Mouse (Mus musculus) hindbrain, postnatal 0 days (tissue): Measurements from ENCODE around the gene Bcam. TPM values are rescaled to one million over a fixed set of nuclear protein-coding genes. Genes with fewer than 3 reads are reported as not detected.

Source experiments
- ATAC-seq: fragments of 200-750 bp; cut with Nextera tagmentation; 2 replicates; pipeline ENCODE4 v1.8.0; 2017; ENCODE audit warnings: mild to moderate bottlenecking, moderate TSS enrichment, moderate library complexity
- DNase-seq: peaks from one replicate; pipeline ENCODE4 v3.0.0-alpha.2; 2015; ENCODE audit warnings: low spot score
- H3K27ac ChIP-seq: fragments of 300-500 bp; sonication (generic); 2 replicates; pipeline ENCODE4 v1.5.1; 2014; ENCODE audit warnings: mild to moderate bottlenecking
- H3K27me3 ChIP-seq: fragments of 300-500 bp; sonication (generic); 2 replicates; pipeline ENCODE4 v1.6.1; 2014; ENCODE audit warnings: low read length, mixed read lengths; ENCODE audit not compliant: insufficient read depth
- H3K36me3 ChIP-seq: fragments of 300-500 bp; sonication (generic); 2 replicates; pipeline ENCODE4 v1.6.1; 2014; ENCODE audit warnings: low read length, mixed read lengths; ENCODE audit not compliant: insufficient read depth
- H3K4me1 ChIP-seq: fragments of 300-500 bp; sonication (generic); 2 replicates; pipeline ENCODE4 v1.6.1; 2014; ENCODE audit warnings: antibody characterized with exemption, low read length, mixed read lengths; ENCODE audit not compliant: insufficient read depth
- H3K4me2 ChIP-seq: fragments of 300-500 bp; sonication (generic); 2 replicates; pipeline ENCODE4 v1.6.1; 2014; ENCODE audit warnings: low read depth, mild to moderate bottlenecking, low read length, moderate library complexity, mixed read lengths
- H3K4me3 ChIP-seq: fragments of 300-500 bp; sonication (generic); 2 replicates; pipeline ENCODE4 v1.5.1; 2014; ENCODE audit warnings: low read length
- H3K9ac ChIP-seq: fragments of 300-500 bp; sonication (generic); replicated peaks from 2 replicates; pipeline ENCODE4 v1.6.1; 2014; ENCODE audit warnings: mild to moderate bottlenecking, low read length, moderate library complexity, mixed read lengths
- H3K9me3 ChIP-seq: fragments of 300-500 bp; sonication (generic); 2 replicates; pipeline ENCODE4 v1.6.1; 2016; ENCODE audit warnings: low read length, mixed read lengths
- CTCF ChIP-seq: IDR thresholded peaks from 2 replicates; pipeline ENCODE4 v1.5.1; 2016; ENCODE audit warnings: antibody characterized with exemption, control low read depth, low read depth
- WGBS: fragments of 180-500 bp; shearing (Covaris S2); extraction: QIAGEN DNeasy Blood & Tissue Kit; methylation state at CpG from one replicate; pipeline ENCODE4 v1.1.7; 2014; 5-methylcytosine and 5-hydroxymethylcytosine counted together
- polyA plus RNA-seq: library from polyadenylated mRNA; unstranded; fragments of >200 nt; fragmentation: Nextera tagmentation; extraction: Ambion mirVana; gene quantifications from 2 replicates; pipeline ENCODE4 v1.2.1, GENCODE M21; 2015
- total RNA-seq: library from RNA; depleted of rRNA; stranded (reverse); fragments of >200 nt; gene quantifications from 2 replicates; pipeline ENCODE4 v1.2.3, GENCODE M21; 2014

The Bcam gene
- total and polyA plus RNA-seq, 2 experiments from 2014 or later, result 29.0 to 50.7 TPM

- TF ChIP-seq CTCF, result no peak
- DNase-seq (no peak), ATAC-seq (no peak)
- 94% methylated on average over 8 of the region's 9 CpGs for WGBS
- H3K4me1 ChIP-seq, result no peaks in the 10 kb centered on the region
- H3K27ac ChIP-seq, result no peak overlapping the region
- no peak overlapping the region for H3K9ac ChIP-seq
- peaks cover 7% of the 10 kb centered on the region; the same call in 1 of the 2 replicates for H3K27me3 ChIP-seq
- no peak overlapping the region for H3K4me2 ChIP-seq
- H3K9me3 ChIP-seq, result no peaks in the 10 kb centered on the region
- no peak overlapping the region for H3K4me3 ChIP-seq
- no peaks in the 10 kb centered on the region for H3K36me3 ChIP-seq
Observed at GRCm38 (mm10) chr7:19764581-19764980, 6.2 kb downstream of the Bcam start.

DNA sequence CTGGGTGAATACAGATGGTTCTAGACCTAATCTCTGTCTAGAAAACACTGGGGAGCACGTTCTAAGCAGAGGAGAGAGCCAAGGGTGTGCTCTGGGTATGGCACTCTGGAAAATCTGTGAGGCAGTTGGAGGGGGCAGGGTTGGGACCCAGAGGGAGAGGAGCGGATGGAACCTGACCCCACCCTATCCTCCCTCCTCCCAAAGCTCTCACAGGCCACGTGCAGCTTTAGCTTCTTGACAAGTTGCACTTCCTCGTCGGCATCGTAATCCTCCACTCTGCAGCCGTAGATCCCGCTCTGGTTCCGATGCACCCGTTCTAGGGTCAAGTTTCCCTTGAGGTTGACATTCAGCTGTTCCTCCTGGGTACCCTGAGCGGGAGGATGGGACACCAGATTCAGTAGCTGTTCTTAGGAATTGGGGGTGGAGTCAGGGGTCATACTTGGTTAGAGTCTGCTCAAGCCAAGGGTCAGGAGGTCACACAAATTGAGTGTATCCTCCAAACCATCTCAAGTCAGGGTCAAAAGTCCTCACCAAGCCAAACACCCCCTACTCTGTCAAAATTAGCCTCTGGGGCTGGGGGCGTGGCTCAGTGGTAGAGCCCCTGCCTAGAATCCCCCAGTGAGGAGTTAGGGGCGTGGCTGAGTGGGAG is 6.9 kb downstream of the Bcam start:
- TF ChIP-seq CTCF, result no peak
- Histone ChIP-seq H3K27ac (no peak overlapping the region), H3K9me3 (no peaks in the 10 kb centered on the region), H3K9ac (no peak overlapping the region), H3K4me2 (no peak overlapping the region), H3K36me3 (no peaks in the 10 kb centered on the region), H3K4me3 (no peak overlapping the region), H3K4me1 (no peaks in the 10 kb centered on the region), H3K27me3 (peaks cover under 1% of the 10 kb centered on the region; the same call in 1 of the 2 replicates)
- DNase-seq, result no peak
- no peak for ATAC-seq
- WGBS, result 89% methylated on average over 13 of the region's 13 CpGs

DNA sequence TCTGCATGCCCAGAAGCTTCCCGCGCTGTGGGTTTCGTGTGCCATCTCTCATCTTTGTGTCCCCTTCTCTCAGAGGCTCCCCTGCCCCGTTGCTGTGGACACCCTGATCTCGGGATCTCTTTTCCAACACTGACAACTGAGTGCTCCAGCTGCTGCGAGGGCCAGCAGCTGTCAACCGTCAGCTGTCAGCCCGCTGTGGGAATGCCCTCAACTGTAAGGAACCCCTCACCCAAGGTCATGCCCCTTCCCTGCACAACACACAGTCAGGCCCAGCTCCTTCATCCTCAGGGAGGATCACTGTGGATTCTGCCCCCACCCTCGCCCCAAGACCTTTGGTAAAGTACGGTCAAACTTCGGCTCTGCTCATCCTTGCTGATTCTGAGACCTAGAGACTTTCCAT is 8.5 kb downstream of the Bcam start:
- no peak overlapping the region for H3K4me2 ChIP-seq
- WGBS, result 78% methylated on average over 11 of the region's 11 CpGs
- H3K9ac ChIP-seq, result no peak overlapping the region
- no peaks in the 10 kb centered on the region for H3K4me1 ChIP-seq
- H3K36me3 ChIP-seq, result no peaks in the 10 kb centered on the region
- ATAC-seq (no peak), DNase-seq (no peak)
- TF ChIP-seq CTCF, result no peak
- no peak overlapping the region for H3K27ac ChIP-seq
- H3K4me3 ChIP-seq, result no peak overlapping the region
- no peaks in the 10 kb centered on the region for H3K9me3 ChIP-seq
- no peaks in the 10 kb centered on the region for H3K27me3 ChIP-seq

GRCm38 (mm10) chr7:19760021-19760420 is 10.8 kb downstream of the Bcam start:
- H3K9me3 ChIP-seq, result no peaks in the 10 kb centered on the region
- no peaks in the 10 kb centered on the region for H3K4me1 ChIP-seq
- TF ChIP-seq CTCF, result no peak
- no peak overlapping the region for H3K27ac ChIP-seq
- no peak overlapping the region for H3K4me2 ChIP-seq
- no peaks in the 10 kb centered on the region for H3K27me3 ChIP-seq
- H3K9ac ChIP-seq, result no peak overlapping the region
- H3K4me3 ChIP-seq, result no peak overlapping the region
- no peak for DNase-seq
- H3K36me3 ChIP-seq, result no peaks in the 10 kb centered on the region
- 88% methylated on average over 13 of the region's 13 CpGs for WGBS
- ATAC-seq, result no peak

DNA sequence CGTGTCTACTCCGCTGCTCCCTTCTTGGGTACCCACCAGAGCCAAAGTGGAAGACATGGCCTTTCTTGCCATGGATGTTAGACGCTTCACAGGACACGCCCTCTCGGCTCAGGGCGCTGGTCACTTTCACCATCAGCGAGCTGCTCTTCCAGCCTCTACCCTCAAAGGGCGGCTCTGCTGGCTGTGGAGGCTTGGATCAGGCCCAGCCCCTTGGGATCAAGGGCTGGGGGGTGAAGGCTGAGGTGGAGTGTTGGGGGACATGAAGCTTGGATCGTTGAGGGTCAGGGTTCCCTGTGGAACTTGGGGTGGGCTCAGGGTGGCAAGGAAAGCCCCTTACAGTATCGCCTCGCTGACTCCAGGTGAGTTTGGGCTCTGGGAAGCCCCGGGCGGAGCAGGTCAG is 12.2 kb downstream of the Bcam start:
- H3K4me3 ChIP-seq, result no peak overlapping the region
- no peak overlapping the region for H3K4me2 ChIP-seq
- DNase-seq, result no peak
- no peaks in the 10 kb centered on the region for H3K9me3 ChIP-seq
- H3K4me1 ChIP-seq, result no peaks in the 10 kb centered on the region
- no peak for ATAC-seq
- no peak for TF ChIP-seq CTCF
- WGBS, result 93% methylated on average over 13 of the region's 13 CpGs
- no peaks in the 10 kb centered on the region for H3K27me3 ChIP-seq
- H3K9ac ChIP-seq, result no peak overlapping the region
- no peaks in the 10 kb centered on the region for H3K36me3 ChIP-seq
- H3K27ac ChIP-seq, result no peak overlapping the region

- DNase-seq, result no peak
- H3K27me3 ChIP-seq, result no peaks in the 10 kb centered on the region
- ATAC-seq, result peak; percentile 30; the same call in 1 of the 2 replicates
- no peak overlapping the region for H3K4me3 ChIP-seq
- TF ChIP-seq CTCF, result no peak
- H3K4me2 ChIP-seq, result no peak overlapping the region
- H3K4me1 ChIP-seq, result no peaks in the 10 kb centered on the region
- H3K9ac ChIP-seq, result no peak overlapping the region
- 0 out of 2 replicates have a peak overlapping the region, but pooled peaks have one; percentile 7 for H3K27ac ChIP-seq
- 71% methylated on average over 23 of the region's 24 CpGs for WGBS
- H3K36me3 ChIP-seq, result no peaks in the 10 kb centered on the region
- H3K9me3 ChIP-seq, result no peaks in the 10 kb centered on the region
Observed at GRCm38 (mm10) chr7:19755851-19756786, 14.7 kb downstream of the Bcam start.
